24 mouse cellular contexts compared by ENCODE assay signal in genomic region chr4:44974331-44974730, GRCm38 (mm10). TPM values are rescaled to one million over a fixed set of nuclear protein-coding genes. Genes with fewer than 3 reads are reported as not detected.
A peak's percentile ranks its signal among the peaks of the same experiment; 100 is the strongest.
DNase-seq lines count a peak whose midpoint lies in the region; ATAC-seq lines count a peak whose summit lies in the region.
"Had no signal": no experiment of that assay in that cellular context is flagged by ENCODE, and none has a peak within 500 bp of the region (broad histone marks: within the 10 kb centered on the region; RNA-seq: fewer than 3 reads in every experiment).

No protein-coding gene starts in this region.

- peaks cover 9% of the 10 kb centered on the region; the same call in 1 of the 2 replicates for H3K4me1 ChIP-seq in embryonic facial prominence, embryonic 13.5 days
- H3K4me1 ChIP-seq in embryonic facial prominence, embryonic 10.5 days, result peaks cover 15% of the 10 kb centered on the region
- H3K4me1 ChIP-seq: neural tube, embryonic 12.5 days had no signal

- H3K4me2 ChIP-seq in embryonic facial prominence, embryonic 13.5 days, result no peak overlapping the region

- no peak for ATAC-seq in embryonic facial prominence, embryonic 13.5 days (ENCODE audit: insufficient number of reproducible peaks, insufficient read depth, low FRiP score, low TSS enrichment, low read depth)

- H3K9ac ChIP-seq in embryonic facial prominence, embryonic 13.5 days, result 0 out of 2 replicates have a peak overlapping the region, but pooled peaks have one; percentile 11
- H3K9ac ChIP-seq: forebrain, postnatal 0 days; heart, embryonic 15.5 days; hindbrain, embryonic 13.5 days; liver, embryonic 15.5 days; midbrain, embryonic 13.5 days; neural tube, embryonic 12.5 days had no signal

- no peak for DNase-seq in embryonic facial prominence, embryonic 10.5 days (ENCODE audit: low spot score)
- peak; percentile 50 to 62 for DNase-seq in kidney, adult 8-10 months
- no peak for DNase-seq in kidney, postnatal 14 days
- DNase-seq in lung, postnatal 10 days, result peak; percentile 24
- DNase-seq in lung, adult 18-20 months, result no peak
- DNase-seq in MN1 (ENCODE audit: low spot score), result peak; percentile 34
- no peak for DNase-seq in testis, postnatal 14 days (ENCODE audit: low spot score)
- DNase-seq: adrenal gland, adult 8-10 months; cerebellum, adult 11-12 months; forebrain, postnatal 0 days; gastrocnemius, postnatal 25 days; heart, adult 2 months; heart, postnatal 36 days; lung, postnatal 14 days; thymus, adult 18-20 months; thymus, postnatal 36 days had no signal

- H3K9me3 ChIP-seq in embryonic facial prominence, embryonic 13.5 days, result no peaks in the 10 kb centered on the region
- no peaks in the 10 kb centered on the region for H3K9me3 ChIP-seq in embryonic facial prominence, embryonic 10.5 days
- H3K9me3 ChIP-seq: heart, embryonic 15.5 days; hindbrain, embryonic 13.5 days; liver, embryonic 15.5 days; midbrain, embryonic 13.5 days; neural tube, embryonic 12.5 days had no signal

- no peaks in the 10 kb centered on the region for H3K36me3 ChIP-seq in embryonic facial prominence, embryonic 13.5 days
- no peaks in the 10 kb centered on the region for H3K36me3 ChIP-seq in embryonic facial prominence, embryonic 10.5 days (replicated peaks)
- H3K36me3 ChIP-seq: G1E; heart, embryonic 15.5 days; hindbrain, embryonic 13.5 days; liver, embryonic 15.5 days; midbrain, embryonic 13.5 days; neural tube, embryonic 12.5 days had no signal

- no peak overlapping the region for H3K4me3 ChIP-seq in embryonic facial prominence, embryonic 13.5 days
- no peak overlapping the region for H3K4me3 ChIP-seq in embryonic facial prominence, embryonic 10.5 days
- H3K4me3 ChIP-seq: heart, adult 2 months; liver, embryonic 15.5 days; midbrain, embryonic 13.5 days; neural tube, embryonic 12.5 days had no signal

- WGBS in embryonic facial prominence, embryonic 13.5 days, result 78% methylated on average over 8 of the region's 8 CpGs
- 80% methylated on average over 8 of the region's 8 CpGs for WGBS in embryonic facial prominence, embryonic 10.5 days

- H3K27ac ChIP-seq in embryonic facial prominence, embryonic 13.5 days, result no peak overlapping the region
- H3K27ac ChIP-seq in embryonic facial prominence, embryonic 10.5 days (replicated peaks), result no peak overlapping the region
- H3K27ac ChIP-seq: heart, adult 2 months; heart, embryonic 15.5 days; hindbrain, embryonic 13.5 days; left cerebral cortex, adult 2 months; liver, embryonic 15.5 days; midbrain, embryonic 13.5 days; neural tube, embryonic 12.5 days had no signal

- H3K27me3 ChIP-seq in embryonic facial prominence, embryonic 13.5 days, result no peaks in the 10 kb centered on the region
- no peaks in the 10 kb centered on the region for H3K27me3 ChIP-seq in embryonic facial prominence, embryonic 10.5 days (replicated peaks; ENCODE audit: low read depth, poor library complexity, severe bottlenecking)
- H3K27me3 ChIP-seq: heart, embryonic 15.5 days; liver, embryonic 15.5 days; midbrain, embryonic 13.5 days; neural tube, embryonic 12.5 days had no signal

RNA-seq across cellular contexts. Expression of gene Grhpr, which starts 6.9 kb away (rescaled TPM):
- 47.1 and 53.2 TPM in 2 replicates for polyA plus RNA-seq in embryonic facial prominence, embryonic 13.5 days (2015; fragmentation: Nextera tagmentation; extraction: Ambion mirVana)
- polyA plus RNA-seq in embryonic facial prominence, embryonic 10.5 days (2016; fragmentation: Nextera tagmentation; extraction: Ambion mirVana), result 57.8 and 69.1 TPM in 2 replicates

RNA-seq across cellular contexts. Expression of gene Zbtb5, which starts 37.9 kb away (rescaled TPM):
- 28.8 and 29.2 TPM in 2 replicates for polyA plus RNA-seq in embryonic facial prominence, embryonic 13.5 days (2015; fragmentation: Nextera tagmentation; extraction: Ambion mirVana)
- 37.8 and 40.0 TPM in 2 replicates for polyA plus RNA-seq in embryonic facial prominence, embryonic 10.5 days (2016; fragmentation: Nextera tagmentation; extraction: Ambion mirVana)

RNA-seq across cellular contexts. Expression of gene Polr1e, which starts 44.1 kb away (rescaled TPM):
- 38.8 and 48.9 TPM in 2 replicates for polyA plus RNA-seq in embryonic facial prominence, embryonic 13.5 days (2015; fragmentation: Nextera tagmentation; extraction: Ambion mirVana)
- 59.8 and 72.3 TPM in 2 replicates for polyA plus RNA-seq in embryonic facial prominence, embryonic 10.5 days (2016; fragmentation: Nextera tagmentation; extraction: Ambion mirVana)

Comparison
In these comparisons a context has a peak if more than half of its experiments do, and no peak if none do; other contexts are left out.
1. DNase-seq: peak in kidney, adult 8-10 months (2 of 2), lung, postnatal 10 days (single experiment) and MN1 (single experiment); none in embryonic facial prominence, embryonic 10.5 days (single experiment), kidney, postnatal 14 days (single experiment), lung, adult 18-20 months (0 of 2) and testis, postnatal 14 days (single experiment).